ENCODE assay signal across 19 mouse cellular contexts in the genomic region with DNA sequence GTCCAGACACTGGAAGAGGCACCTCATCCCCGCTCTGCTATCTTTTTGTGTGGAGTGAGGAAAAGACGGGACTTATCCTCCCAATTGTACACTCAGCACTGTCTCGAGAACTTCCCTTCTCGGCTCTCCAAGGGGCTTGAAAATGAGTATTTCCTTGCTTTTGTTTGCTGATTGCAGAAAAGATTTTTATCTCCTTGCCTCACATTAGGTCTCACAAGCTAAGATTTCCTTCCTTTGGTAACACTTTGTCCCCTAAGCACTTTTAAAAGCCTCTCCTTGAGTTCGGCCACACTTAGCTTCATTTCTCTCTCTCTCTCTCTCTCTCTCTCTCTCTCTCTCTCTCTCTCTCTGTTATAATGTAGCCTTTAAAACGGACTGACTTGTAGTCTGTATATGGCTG.
"Had no signal": no experiment of that assay in that cellular context is flagged by ENCODE, and none has a peak within 500 bp of the region (broad histone marks: within the 10 kb centered on the region; RNA-seq: fewer than 3 reads in every experiment).

No protein-coding gene starts in this region.

- H3K27me3 ChIP-seq: limb, embryonic 13.5 days; liver, embryonic 12.5 days; liver, embryonic 15.5 days; neural tube, embryonic 12.5 days; neural tube, embryonic 15.5 days had no signal

- DNase-seq: kidney, adult 18-20 months; kidney, adult 9 months; kidney, postnatal 14 days; kidney, postnatal 4 days; liver; midbrain, embryonic 14.5 days; right cerebral cortex, adult 18-20 months; right cerebral cortex, postnatal 14 days; right cerebral cortex, postnatal 4 days; thymus, postnatal 25 days had no signal

- ATAC-seq: liver, embryonic 12.5 days had no signal

- H3K4me1 ChIP-seq: liver, embryonic 12.5 days; liver, embryonic 15.5 days; neural tube, embryonic 12.5 days; neural tube, embryonic 15.5 days had no signal

- H3K4me3 ChIP-seq: limb, embryonic 10.5 days; limb, embryonic 13.5 days; liver, embryonic 12.5 days; liver, embryonic 15.5 days; neural tube, embryonic 12.5 days; neural tube, embryonic 15.5 days had no signal

- H3K27ac ChIP-seq: limb, embryonic 13.5 days; liver, embryonic 12.5 days; liver, embryonic 15.5 days; macrophage; neural tube, embryonic 12.5 days; neural tube, embryonic 15.5 days; stomach, postnatal 0 days had no signal

- H3K9ac ChIP-seq: limb, embryonic 13.5 days; liver, embryonic 12.5 days; liver, embryonic 15.5 days; neural tube, embryonic 12.5 days; neural tube, embryonic 15.5 days had no signal

- H3K36me3 ChIP-seq: limb, embryonic 10.5 days; limb, embryonic 13.5 days; liver, embryonic 12.5 days; liver, embryonic 15.5 days; neural tube, embryonic 12.5 days; neural tube, embryonic 15.5 days had no signal

- H3K4me2 ChIP-seq: limb, embryonic 13.5 days; liver, embryonic 12.5 days; liver, embryonic 15.5 days; midbrain, embryonic 11.5 days; neural tube, embryonic 12.5 days; neural tube, embryonic 15.5 days had no signal

- H3K9me3 ChIP-seq: limb, embryonic 10.5 days; limb, embryonic 13.5 days; liver, embryonic 12.5 days; liver, embryonic 15.5 days; neural tube, embryonic 12.5 days; neural tube, embryonic 15.5 days had no signal
